Mouse (Mus musculus) erythroblast, adult 5-6 weeks (primary cell): ENCODE data around the gene Enoph1. TPM values are rescaled to one million over a fixed set of nuclear protein-coding genes. Genes with fewer than 3 reads are reported as not detected.

ENCODE experiments used
- ATAC-seq: replicated peaks from 2 replicates; pipeline ENCODE4 v1.8.0; 2016; ENCODE audit warnings: moderate number of reproducible peaks, mild to moderate bottlenecking, moderate TSS enrichment, inconsistent platforms; ENCODE audit not compliant: poor library complexity, low FRiP score, severe bottlenecking
- total RNA-seq, 2 experiments: library from RNA; stranded (forward) in 1 of 2; stranded (reverse) in 1 of 2; fragments of 150-400 nt in 1 of 2; fragments of 200-764, 138-1000 nt in 1 of 2; gene quantifications; 2 replicates each; pipeline versions ENCODE4 v1.2.3 to v1.2.4; 2015 to 2017; ENCODE audit warnings: low replicate concordance in 2 of 2

Gene Enoph1
- total RNA-seq, 2 experiments from 2014 or later: 7.2 to 11.5 TPM

GRCm38 (mm10) chr5:100070255-100070654 lies 30.5 kb downstream of the Enoph1 start:
- peak; percentile 91 for ATAC-seq

- ATAC-seq: no peak
These were observed 31.8 kb downstream of the Enoph1 start for GRCm38 (mm10) chr5:100071541-100071940.

GRCm38 (mm10) chr5:100072557-100072956 lies 32.8 kb downstream of the Enoph1 start:
- ATAC-seq: no peak

- no peak for ATAC-seq
These were observed 34.8 kb downstream of the Enoph1 start for GRCm38 (mm10) chr5:100074571-100074970.

GRCm38 (mm10) chr5:100079040-100079930 lies 39.5 kb downstream of the Enoph1 start:
- no peak for ATAC-seq

- no peak for ATAC-seq
These were observed 40.1 kb downstream of the Enoph1 start for GRCm38 (mm10) chr5:100079931-100080275.

GRCm38 (mm10) chr5:100082006-100082405 lies 42.2 kb downstream of the Enoph1 start:
- ATAC-seq: no peak

GRCm38 (mm10) chr5:100083953-100084562 lies 44.3 kb downstream of the Enoph1 start:
- ATAC-seq: no peak

- no peak for ATAC-seq
These were observed 45.3 kb downstream of the Enoph1 start for GRCm38 (mm10) chr5:100085097-100085496.

GRCm38 (mm10) chr5:100090515-100091262 lies 50.9 kb downstream of the Enoph1 start:
- no peak for ATAC-seq

- no peak for ATAC-seq
These were observed 51.4 kb downstream of the Enoph1 start for GRCm38 (mm10) chr5:100091263-100091594.

- ATAC-seq: no peak
These were observed 51.8 kb downstream of the Enoph1 start for GRCm38 (mm10) chr5:100091602-100092001.

- ATAC-seq: no peak
These were observed 57.2 kb downstream of the Enoph1 start for GRCm38 (mm10) chr5:100096955-100097354.

GRCm38 (mm10) chr5:100097967-100098366 lies 58.2 kb downstream of the Enoph1 start:
- no peak for ATAC-seq

- no peak for ATAC-seq
These were observed 62.6 kb downstream of the Enoph1 start for GRCm38 (mm10) chr5:100102395-100102794.

- no peak for ATAC-seq
These were observed 69.1 kb downstream of the Enoph1 start for GRCm38 (mm10) chr5:100108866-100109265.

- ATAC-seq: no peak
These were observed 69.9 kb downstream of the Enoph1 start for GRCm38 (mm10) chr5:100109543-100110282.

GRCm38 (mm10) chr5:100110581-100110980 lies 70.8 kb downstream of the Enoph1 start:
- no peak for ATAC-seq

- ATAC-seq: no peak
These were observed 73.6 kb downstream of the Enoph1 start for GRCm38 (mm10) chr5:100113403-100113802.
